Mouse (Mus musculus): ENCODE data around the gene Rbms3. TPM values are rescaled to one million over a fixed set of nuclear protein-coding genes. Genes with fewer than 3 reads are reported as not detected.

Gene Rbms3
- polyA plus RNA-seq, 1 experiment from 2014 or later = 23.5 TPM

- Histone ChIP-seq H3K4me3 (ENCODE audit: low read depth, low read length) (no peak overlapping the region), H3K36me3 (ENCODE audit: control insufficient read depth, insufficient read depth, low read length) (no peaks in the 10 kb centered on the region), H3K27me3 (replicated peaks; ENCODE audit: control insufficient read depth, insufficient read depth, low read length) (no peaks in the 10 kb centered on the region), H3K9ac (ENCODE audit: low read depth, low read length) (no peak overlapping the region), H3K27ac (ENCODE audit: low read depth, low read length) (no peak overlapping the region), H3K9me3 (ENCODE audit: control insufficient read depth, low read length) (no peaks in the 10 kb centered on the region), H3K4me1 (replicated peaks; ENCODE audit: control insufficient read depth, insufficient read depth, low read length) (no peaks in the 10 kb centered on the region), H3K4me2 (no peak overlapping the region)
- WGBS = 83% methylated on average over 5 of the region's 5 CpGs
- no peak for ATAC-seq (replicated peaks; ENCODE audit: low FRiP score)
- DNase-seq (ENCODE audit: low spot score) = no peak
Measured at GRCm38 (mm10) chr9:117558562-117558961, 71.2 kb downstream of the Rbms3 start.

- no peak for DNase-seq (ENCODE audit: low spot score)
- no peak overlapping the region for H3K4me3 ChIP-seq (ENCODE audit: low read depth, low read length)
- H3K36me3 ChIP-seq (ENCODE audit: control insufficient read depth, insufficient read depth, low read length) = no peaks in the 10 kb centered on the region
- H3K9ac ChIP-seq (ENCODE audit: low read depth, low read length) = no peak overlapping the region
- H3K9me3 ChIP-seq (ENCODE audit: control insufficient read depth, low read length) = no peaks in the 10 kb centered on the region
- no peak for ATAC-seq (replicated peaks; ENCODE audit: low FRiP score)
- H3K4me2 ChIP-seq = no peak overlapping the region
- no peak overlapping the region for H3K27ac ChIP-seq (ENCODE audit: low read depth, low read length)
- H3K27me3 ChIP-seq (replicated peaks; ENCODE audit: control insufficient read depth, insufficient read depth, low read length) = no peaks in the 10 kb centered on the region
- no peaks in the 10 kb centered on the region for H3K4me1 ChIP-seq (replicated peaks; ENCODE audit: control insufficient read depth, insufficient read depth, low read length)
Measured at GRCm38 (mm10) chr9:117554356-117554755, 75.4 kb downstream of the Rbms3 start.

DNA sequence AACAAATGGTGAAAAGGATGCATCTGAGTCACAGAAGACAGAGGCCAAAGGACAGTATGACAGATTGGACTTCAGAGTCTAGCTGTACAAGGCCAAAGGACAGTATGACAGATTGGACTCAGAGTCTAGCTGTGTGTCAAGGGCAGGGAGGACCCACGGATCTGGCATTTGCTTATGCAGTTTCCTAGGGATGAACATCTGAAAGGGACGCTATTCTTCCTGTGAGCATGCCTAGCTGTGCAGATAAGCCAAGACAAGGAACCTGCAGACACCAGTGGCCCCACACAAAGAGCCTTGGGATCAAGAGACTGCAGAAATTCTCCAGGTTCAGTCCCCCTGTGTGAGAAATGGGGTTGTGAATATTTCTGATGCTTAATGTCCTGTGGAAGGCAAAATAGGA lies 100.4 kb downstream of the Rbms3 start:
- Histone ChIP-seq H3K4me2 (no peak overlapping the region), H3K9ac (ENCODE audit: low read depth, low read length) (no peak overlapping the region), H3K36me3 (ENCODE audit: control insufficient read depth, insufficient read depth, low read length) (no peaks in the 10 kb centered on the region), H3K27ac (ENCODE audit: low read depth, low read length) (no peak overlapping the region), H3K9me3 (ENCODE audit: control insufficient read depth, low read length) (no peaks in the 10 kb centered on the region), H3K4me3 (ENCODE audit: low read depth, low read length) (no peak overlapping the region), H3K27me3 (replicated peaks; ENCODE audit: control insufficient read depth, insufficient read depth, low read length) (no peaks in the 10 kb centered on the region), H3K4me1 (replicated peaks; ENCODE audit: control insufficient read depth, insufficient read depth, low read length) (no peaks in the 10 kb centered on the region)
- DNase-seq (ENCODE audit: low spot score) (no peak), ATAC-seq (replicated peaks; ENCODE audit: low FRiP score) (no peak)
- 58% methylated on average over 2 of the region's 2 CpGs for WGBS

DNA sequence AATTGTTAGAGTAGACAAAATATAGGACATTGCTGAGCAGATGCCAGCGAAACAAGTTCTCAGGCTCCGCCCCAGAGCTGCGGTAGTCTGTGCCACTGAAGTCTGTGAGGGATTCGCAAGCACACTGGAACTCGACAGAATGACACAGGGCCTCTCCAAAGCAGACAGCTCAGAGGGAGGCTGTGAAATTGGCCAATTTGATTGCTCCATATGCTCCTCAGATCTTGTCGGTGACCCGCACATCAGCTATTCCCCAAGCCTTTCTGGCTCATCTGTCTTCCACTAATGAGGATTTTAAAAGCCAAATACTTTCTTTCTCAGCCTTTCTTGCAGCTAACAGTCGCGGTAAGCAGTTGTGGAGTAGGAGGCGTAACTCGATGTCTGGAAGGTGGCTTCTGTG lies 120.8 kb downstream of the Rbms3 start:
- H3K27me3 ChIP-seq (replicated peaks; ENCODE audit: control insufficient read depth, insufficient read depth, low read length) = no peaks in the 10 kb centered on the region
- H3K9me3 ChIP-seq (ENCODE audit: control insufficient read depth, low read length) = no peaks in the 10 kb centered on the region
- 81% methylated on average over 11 of the region's 11 CpGs for WGBS
- H3K4me3 ChIP-seq (ENCODE audit: low read depth, low read length) = no peak overlapping the region
- no peak for DNase-seq (ENCODE audit: low spot score)
- no peak overlapping the region for H3K4me2 ChIP-seq
- H3K27ac ChIP-seq (ENCODE audit: low read depth, low read length) = no peak overlapping the region
- H3K4me1 ChIP-seq (replicated peaks; ENCODE audit: control insufficient read depth, insufficient read depth, low read length) = no peaks in the 10 kb centered on the region
- no peaks in the 10 kb centered on the region for H3K36me3 ChIP-seq (ENCODE audit: control insufficient read depth, insufficient read depth, low read length)
- no peak for ATAC-seq (replicated peaks; ENCODE audit: low FRiP score)
- no peak overlapping the region for H3K9ac ChIP-seq (ENCODE audit: low read depth, low read length)

GRCm38 (mm10) chr9:117491866-117492265 lies 137.8 kb downstream of the Rbms3 start:
- Histone ChIP-seq H3K36me3 (ENCODE audit: control insufficient read depth, insufficient read depth, low read length) (no peaks in the 10 kb centered on the region), H3K4me2 (no peak overlapping the region), H3K4me1 (replicated peaks; ENCODE audit: control insufficient read depth, insufficient read depth, low read length) (no peaks in the 10 kb centered on the region), H3K27ac (ENCODE audit: low read depth, low read length) (no peak overlapping the region), H3K27me3 (replicated peaks; ENCODE audit: control insufficient read depth, insufficient read depth, low read length) (no peaks in the 10 kb centered on the region), H3K9me3 (ENCODE audit: control insufficient read depth, low read length) (no peaks in the 10 kb centered on the region), H3K4me3 (ENCODE audit: low read depth, low read length) (no peak overlapping the region), H3K9ac (ENCODE audit: low read depth, low read length) (no peak overlapping the region)
- DNase-seq (ENCODE audit: low spot score) (no peak), ATAC-seq (replicated peaks; ENCODE audit: low FRiP score) (no peak)
- WGBS = 71% methylated on average over 2 of the region's 2 CpGs

- no peak overlapping the region for H3K9ac ChIP-seq (ENCODE audit: low read depth, low read length)
- H3K4me3 ChIP-seq (ENCODE audit: low read depth, low read length) = no peak overlapping the region
- no peak overlapping the region for H3K4me2 ChIP-seq
- H3K4me1 ChIP-seq (replicated peaks; ENCODE audit: control insufficient read depth, insufficient read depth, low read length) = no peaks in the 10 kb centered on the region
- H3K36me3 ChIP-seq (ENCODE audit: control insufficient read depth, insufficient read depth, low read length) = no peaks in the 10 kb centered on the region
- no peaks in the 10 kb centered on the region for H3K9me3 ChIP-seq (ENCODE audit: control insufficient read depth, low read length)
- ATAC-seq (replicated peaks; ENCODE audit: low FRiP score) (no peak), DNase-seq (ENCODE audit: low spot score) (no peak)
- H3K27me3 ChIP-seq (replicated peaks; ENCODE audit: control insufficient read depth, insufficient read depth, low read length) = no peaks in the 10 kb centered on the region
- 78% methylated on average over 5 of the region's 5 CpGs for WGBS
- H3K27ac ChIP-seq (ENCODE audit: low read depth, low read length) = no peak overlapping the region
Measured at GRCm38 (mm10) chr9:117484396-117484795, 145.3 kb downstream of the Rbms3 start.

DNA sequence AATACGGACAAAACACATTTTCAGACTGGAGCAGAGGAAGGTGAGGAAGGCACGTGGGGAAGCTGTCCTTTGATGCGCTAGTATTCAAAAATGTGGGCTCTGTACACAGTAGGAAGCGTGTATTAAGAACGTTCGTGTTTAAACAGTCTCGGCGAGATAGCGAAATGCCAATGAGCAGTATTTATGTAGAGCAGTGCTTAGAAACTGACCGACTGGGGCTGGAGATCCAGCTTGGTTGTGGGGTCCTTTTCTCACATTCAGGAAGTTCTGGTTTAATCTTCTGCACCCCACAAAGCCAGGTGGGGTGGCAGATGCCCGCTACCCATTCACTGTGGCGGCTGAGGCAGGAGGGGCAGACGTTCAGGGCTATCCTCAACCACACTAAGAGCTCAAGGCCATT lies 153.0 kb downstream of the Rbms3 start:
- H3K36me3 ChIP-seq (ENCODE audit: control insufficient read depth, insufficient read depth, low read length) = no peaks in the 10 kb centered on the region
- no peak overlapping the region for H3K4me2 ChIP-seq
- no peak overlapping the region for H3K27ac ChIP-seq (ENCODE audit: low read depth, low read length)
- 77% methylated on average over 13 of the region's 13 CpGs for WGBS
- no peak for ATAC-seq (replicated peaks; ENCODE audit: low FRiP score)
- no peak overlapping the region for H3K4me3 ChIP-seq (ENCODE audit: low read depth, low read length)
- H3K4me1 ChIP-seq (replicated peaks; ENCODE audit: control insufficient read depth, insufficient read depth, low read length) = no peaks in the 10 kb centered on the region
- no peak overlapping the region for H3K9ac ChIP-seq (ENCODE audit: low read depth, low read length)
- no peaks in the 10 kb centered on the region for H3K9me3 ChIP-seq (ENCODE audit: control insufficient read depth, low read length)
- DNase-seq (ENCODE audit: low spot score) = no peak
- no peaks in the 10 kb centered on the region for H3K27me3 ChIP-seq (replicated peaks; ENCODE audit: control insufficient read depth, insufficient read depth, low read length)

DNA sequence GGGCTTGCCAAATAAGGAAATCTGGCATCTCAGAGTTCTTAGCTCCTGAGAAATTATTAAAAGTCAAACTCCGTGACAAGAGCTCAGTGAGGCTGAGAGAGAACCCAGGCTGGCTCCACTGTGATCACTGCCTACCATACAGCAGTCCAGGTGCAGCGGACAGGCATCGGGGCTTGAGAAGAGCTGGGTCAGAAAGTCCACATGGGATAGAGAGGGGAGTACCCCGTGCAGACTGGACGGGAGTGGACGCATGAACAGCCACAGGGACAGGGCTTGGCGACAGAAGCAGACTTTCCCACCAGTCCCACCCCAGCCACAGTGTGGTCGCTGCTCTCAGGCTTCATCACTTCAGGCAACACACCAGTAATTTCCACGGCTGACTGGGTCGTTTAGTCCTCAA lies 176.9 kb downstream of the Rbms3 start:
- H3K9me3 ChIP-seq (ENCODE audit: control insufficient read depth, low read length) = no peaks in the 10 kb centered on the region
- H3K4me3 ChIP-seq (ENCODE audit: low read depth, low read length) = no peak overlapping the region
- no peak overlapping the region for H3K27ac ChIP-seq (ENCODE audit: low read depth, low read length)
- no peaks in the 10 kb centered on the region for H3K4me1 ChIP-seq (replicated peaks; ENCODE audit: control insufficient read depth, insufficient read depth, low read length)
- no peak overlapping the region for H3K9ac ChIP-seq (ENCODE audit: low read depth, low read length)
- H3K36me3 ChIP-seq (ENCODE audit: control insufficient read depth, insufficient read depth, low read length) = no peaks in the 10 kb centered on the region
- H3K4me2 ChIP-seq = no peak overlapping the region
- no peaks in the 10 kb centered on the region for H3K27me3 ChIP-seq (replicated peaks; ENCODE audit: control insufficient read depth, insufficient read depth, low read length)
- 77% methylated on average over 10 of the region's 10 CpGs for WGBS
- DNase-seq (ENCODE audit: low spot score) (no peak), ATAC-seq (replicated peaks; ENCODE audit: low FRiP score) (no peak)

GRCm38 (mm10) chr9:117442611-117443010 lies 187.1 kb downstream of the Rbms3 start:
- no peak overlapping the region for H3K9ac ChIP-seq (ENCODE audit: low read depth, low read length)
- ATAC-seq (replicated peaks; ENCODE audit: low FRiP score) = no peak
- no peaks in the 10 kb centered on the region for H3K36me3 ChIP-seq (ENCODE audit: control insufficient read depth, insufficient read depth, low read length)
- 78% methylated on average over 7 of the region's 7 CpGs for WGBS
- no peaks in the 10 kb centered on the region for H3K9me3 ChIP-seq (ENCODE audit: control insufficient read depth, low read length)
- DNase-seq (ENCODE audit: low spot score) = no peak
- H3K4me3 ChIP-seq (ENCODE audit: low read depth, low read length) = no peak overlapping the region
- H3K4me2 ChIP-seq = no peak overlapping the region
- H3K27me3 ChIP-seq (replicated peaks; ENCODE audit: control insufficient read depth, insufficient read depth, low read length) = no peaks in the 10 kb centered on the region
- H3K4me1 ChIP-seq (replicated peaks; ENCODE audit: control insufficient read depth, insufficient read depth, low read length) = no peaks in the 10 kb centered on the region
- no peak overlapping the region for H3K27ac ChIP-seq (ENCODE audit: low read depth, low read length)
